Mouse (Mus musculus) liver, embryonic 13.5 days (tissue): Measurements from ENCODE around the gene Gm12166. TPM values are rescaled to one million over a fixed set of nuclear protein-coding genes. Genes with fewer than 3 reads are reported as not detected.
"Not testable (repeated sequence)": the region's sequence is repeated elsewhere in the genome, so short reads cannot be mapped to it uniquely, and the experiment has no call there.

ENCODE experiments used
- ATAC-seq: fragments of 200-750 bp; cut with Nextera tagmentation; 2 replicates; pipeline ENCODE4 v1.8.0; 2017; ENCODE audit warnings: low read depth, mild to moderate bottlenecking, moderate number of reproducible peaks, moderate library complexity
- DNase-seq: peaks from one replicate; pipeline ENCODE4 v3.0.0; 2022
- H3K27ac ChIP-seq: fragments of 300-500 bp; sonication (generic); 2 replicates; pipeline ENCODE4 v1.5.1; 2015; ENCODE audit warnings: moderate library complexity, mild to moderate bottlenecking, inconsistent platforms
- H3K27me3 ChIP-seq: fragments of 300-500 bp; sonication (generic); 2 replicates; pipeline ENCODE4 v1.6.1; 2015; ENCODE audit warnings: mild to moderate bottlenecking, inconsistent platforms
- H3K36me3 ChIP-seq: fragments of 300-500 bp; sonication (generic); 2 replicates; pipeline ENCODE4 v1.6.1; 2015; ENCODE audit warnings: mild to moderate bottlenecking, inconsistent platforms
- H3K4me1 ChIP-seq: fragments of 300-500 bp; sonication (generic); replicated peaks from 2 replicates; pipeline ENCODE4 v1.6.1; 2015; ENCODE audit warnings: inconsistent platforms
- H3K4me2 ChIP-seq: fragments of 300-500 bp; sonication (generic); 2 replicates; pipeline ENCODE4 v1.6.1; 2015; ENCODE audit warnings: inconsistent platforms, mild to moderate bottlenecking, moderate library complexity
- H3K4me3 ChIP-seq: fragments of 300-500 bp; sonication (generic); replicated peaks from 2 replicates; pipeline ENCODE4 v1.5.1; 2015; ENCODE audit warnings: mild to moderate bottlenecking, inconsistent platforms
- H3K9ac ChIP-seq: fragments of 300-500 bp; sonication (generic); 2 replicates; pipeline ENCODE4 v1.6.1; 2015; ENCODE audit warnings: mild to moderate bottlenecking, inconsistent platforms
- H3K9me3 ChIP-seq: fragments of 300-500 bp; sonication (generic); replicated peaks from 2 replicates; pipeline ENCODE4 v1.6.1; 2016; ENCODE audit warnings: inconsistent platforms
- WGBS: fragments of 180-500 bp; shearing (Covaris S2); methylation state at CpG from one replicate; pipeline ENCODE4 v1.1.7; 2015; ENCODE audit not compliant: insufficient replicate concordance; 5-methylcytosine and 5-hydroxymethylcytosine counted together
- polyA plus RNA-seq: library from polyadenylated mRNA; unstranded; fragments of >200 nt; fragmentation: Nextera tagmentation; extraction: Ambion mirVana; gene quantifications from 2 replicates; pipeline ENCODE4 v1.2.1, GENCODE M21; 2015

Gene Gm12166
- polyA plus RNA-seq, 1 experiment from 2014 or later: 3.3 TPM

DNA sequence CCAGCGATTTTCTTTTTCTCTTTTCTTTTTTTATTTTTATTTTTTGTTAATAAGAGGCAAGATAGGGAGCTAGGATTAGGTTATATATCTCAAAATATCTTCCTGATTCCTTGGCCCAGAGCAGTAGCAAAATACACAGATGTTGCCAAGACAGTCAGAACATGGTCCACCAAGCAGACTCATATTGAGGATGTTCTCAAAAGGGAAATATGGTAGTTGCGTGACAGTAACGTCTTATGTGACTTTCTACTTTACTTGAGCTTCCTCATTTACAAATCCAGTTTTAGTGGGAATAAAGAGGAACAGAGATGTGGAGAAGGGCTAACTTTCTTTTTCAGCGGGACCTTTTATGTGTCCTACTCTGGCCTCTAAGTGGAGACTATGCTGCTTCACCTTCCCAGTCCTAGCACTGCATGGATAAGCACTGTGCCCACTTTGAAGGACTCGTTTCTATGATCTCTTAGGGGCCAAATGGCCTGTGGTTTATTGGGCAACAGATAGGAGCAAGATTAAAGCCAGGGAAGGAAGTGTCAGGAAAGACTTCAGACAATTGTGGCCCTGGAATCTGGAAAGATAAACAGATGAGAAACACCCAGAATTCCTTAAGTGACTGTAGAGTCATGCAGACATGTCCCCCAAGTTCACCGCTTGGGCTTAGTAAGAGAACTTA is 9.8 kb upstream of the Gm12166 start:
- DNase-seq (no peak), ATAC-seq (no peak)
- H3K27ac ChIP-seq: no peak overlapping the region
- WGBS: 29% methylated on average over 6 of the region's 6 CpGs
- H3K4me3 ChIP-seq: no peak overlapping the region
- H3K4me2 ChIP-seq: no peak overlapping the region
- no peaks in the 10 kb centered on the region for H3K36me3 ChIP-seq
- H3K9me3 ChIP-seq: no peaks in the 10 kb centered on the region
- peaks cover 62% of the 10 kb centered on the region for H3K27me3 ChIP-seq
- peaks cover 19% of the 10 kb centered on the region for H3K4me1 ChIP-seq
- H3K9ac ChIP-seq: no peak overlapping the region

DNA sequence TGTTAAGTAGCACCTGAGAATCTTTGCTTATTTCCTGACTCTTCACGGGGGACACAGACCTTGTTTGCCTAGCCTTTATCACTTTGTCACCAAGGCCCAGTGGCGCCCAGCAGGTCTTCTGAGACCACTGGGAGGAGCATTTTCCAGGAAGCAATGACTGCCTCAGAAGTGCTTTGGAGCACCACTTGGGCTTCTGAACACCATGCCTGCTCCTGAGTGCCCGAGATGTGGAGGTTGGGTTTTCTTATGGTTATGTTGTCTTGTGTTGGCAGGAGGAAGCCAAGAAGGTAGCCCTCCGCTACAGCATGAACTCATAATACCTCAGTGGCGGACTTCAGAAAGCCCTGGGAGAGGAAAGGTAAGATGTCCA is 8.5 kb upstream of the Gm12166 start:
- Histone ChIP-seq H3K27ac (no peak overlapping the region), H3K4me3 (no peak overlapping the region), H3K36me3 (no peaks in the 10 kb centered on the region), H3K9me3 (no peaks in the 10 kb centered on the region), H3K9ac (no peak overlapping the region), H3K27me3 (peaks cover 74% of the 10 kb centered on the region), H3K4me1 (peaks cover 23% of the 10 kb centered on the region), H3K4me2 (no peak overlapping the region)
- DNase-seq: no peak
- 45% methylated on average over 5 of the region's 5 CpGs for WGBS
- no peak for ATAC-seq

DNA sequence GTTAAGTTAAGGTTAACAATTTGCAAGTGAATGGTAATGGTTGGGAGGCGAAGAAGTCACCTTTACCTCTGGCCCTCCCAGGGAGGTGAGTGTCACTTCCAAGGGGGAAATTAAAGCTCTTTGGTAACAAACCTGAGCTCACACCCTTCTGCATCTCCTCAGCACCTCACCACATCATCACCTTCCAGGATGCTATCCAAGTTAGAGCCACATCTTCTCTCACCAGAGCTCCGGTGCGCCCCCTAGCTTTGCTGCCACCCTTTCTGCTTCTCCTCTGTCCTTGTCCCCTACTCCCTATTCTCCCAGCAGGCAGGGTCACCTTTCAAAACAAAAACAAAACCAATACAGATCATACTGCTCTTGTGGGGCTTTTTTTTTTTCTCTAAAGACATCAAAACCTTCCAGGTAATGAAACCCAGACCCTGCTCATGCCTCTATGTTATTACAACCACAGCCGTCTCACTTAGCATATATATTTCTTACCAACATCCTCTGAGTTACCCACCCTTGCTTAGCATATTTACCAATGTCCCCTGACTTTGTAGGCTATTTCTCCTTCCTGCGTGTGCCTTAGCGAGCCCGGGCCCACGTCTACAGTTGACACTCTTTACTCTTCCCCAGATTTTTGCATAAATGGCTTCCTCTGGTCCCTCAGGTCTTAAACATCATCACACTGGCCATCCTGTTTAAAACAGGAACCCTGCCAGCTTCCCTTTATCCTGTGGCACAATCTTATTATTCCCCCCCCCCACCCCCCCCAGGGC is 7.9 kb upstream of the Gm12166 start:
- Histone ChIP-seq H3K4me1 (peaks cover 19% of the 10 kb centered on the region), H3K9me3 (no peaks in the 10 kb centered on the region), H3K27me3 (peaks cover 80% of the 10 kb centered on the region), H3K4me2 (no peak overlapping the region), H3K36me3 (no peaks in the 10 kb centered on the region), H3K27ac (no peak overlapping the region), H3K9ac (no peak overlapping the region), H3K4me3 (no peak overlapping the region)
- DNase-seq (no peak), ATAC-seq (no peak)
- 45% methylated on average over 8 of the region's 8 CpGs for WGBS

DNA sequence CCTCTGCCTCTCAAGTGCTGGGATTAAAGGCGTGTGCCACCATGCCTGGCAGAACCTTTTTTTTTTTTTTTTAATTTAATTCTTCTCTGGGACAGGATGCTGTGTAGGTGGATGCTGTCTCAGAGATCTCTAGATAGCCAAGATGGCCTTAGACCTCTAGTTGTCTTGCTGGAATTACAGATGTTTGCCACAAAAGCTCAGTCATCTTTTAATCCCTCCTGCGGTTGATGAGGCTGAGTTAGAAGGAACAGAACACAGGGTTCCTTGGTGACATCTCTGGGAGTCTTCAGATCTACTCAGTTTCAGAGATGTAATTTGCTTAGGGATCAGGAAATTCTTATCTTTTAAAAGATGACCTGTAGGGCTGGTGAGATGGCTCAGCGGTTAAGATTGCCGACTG is 6.8 kb upstream of the Gm12166 start:
- H3K4me3 ChIP-seq: no peak overlapping the region
- H3K9ac ChIP-seq: no peak overlapping the region
- no peaks in the 10 kb centered on the region for H3K36me3 ChIP-seq
- peaks cover 86% of the 10 kb centered on the region for H3K27me3 ChIP-seq
- no peak overlapping the region for H3K27ac ChIP-seq
- 81% methylated on average over 4 of the region's 4 CpGs for WGBS
- H3K9me3 ChIP-seq: no peaks in the 10 kb centered on the region
- peaks cover 19% of the 10 kb centered on the region for H3K4me1 ChIP-seq
- DNase-seq (no peak), ATAC-seq (no peak)
- H3K4me2 ChIP-seq: no peak overlapping the region

DNA sequence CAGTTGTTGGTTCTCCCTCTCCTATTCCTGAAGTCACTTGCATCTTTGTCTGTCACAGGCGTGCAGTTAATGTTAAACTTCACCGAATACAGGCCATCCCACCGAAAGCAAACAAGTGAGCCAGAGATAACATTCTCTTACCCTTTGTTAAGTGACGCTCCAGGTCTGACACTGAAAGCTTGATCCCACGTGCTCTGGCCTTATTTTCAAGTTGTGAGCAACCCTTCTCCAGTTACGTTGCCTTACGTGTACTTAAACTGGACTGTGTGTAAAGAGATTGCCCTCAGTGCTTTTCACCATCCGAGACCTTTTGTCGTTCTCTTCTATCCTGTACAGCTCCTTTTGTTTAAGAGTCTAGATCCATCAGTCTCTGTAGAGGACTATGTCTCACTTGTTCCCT is 5.9 kb upstream of the Gm12166 start:
- Histone ChIP-seq H3K4me3 (no peak overlapping the region), H3K36me3 (no peaks in the 10 kb centered on the region), H3K27ac (no peak overlapping the region), H3K9me3 (no peaks in the 10 kb centered on the region), H3K4me1 (peaks cover 19% of the 10 kb centered on the region), H3K9ac (no peak overlapping the region), H3K4me2 (peak overlapping the region; percentile 17; the same call in 1 of the 2 replicates), H3K27me3 (peaks cover 87% of the 10 kb centered on the region)
- ATAC-seq (no peak), DNase-seq (no peak)
- WGBS: 50% methylated on average over 9 of the region's 9 CpGs

DNA sequence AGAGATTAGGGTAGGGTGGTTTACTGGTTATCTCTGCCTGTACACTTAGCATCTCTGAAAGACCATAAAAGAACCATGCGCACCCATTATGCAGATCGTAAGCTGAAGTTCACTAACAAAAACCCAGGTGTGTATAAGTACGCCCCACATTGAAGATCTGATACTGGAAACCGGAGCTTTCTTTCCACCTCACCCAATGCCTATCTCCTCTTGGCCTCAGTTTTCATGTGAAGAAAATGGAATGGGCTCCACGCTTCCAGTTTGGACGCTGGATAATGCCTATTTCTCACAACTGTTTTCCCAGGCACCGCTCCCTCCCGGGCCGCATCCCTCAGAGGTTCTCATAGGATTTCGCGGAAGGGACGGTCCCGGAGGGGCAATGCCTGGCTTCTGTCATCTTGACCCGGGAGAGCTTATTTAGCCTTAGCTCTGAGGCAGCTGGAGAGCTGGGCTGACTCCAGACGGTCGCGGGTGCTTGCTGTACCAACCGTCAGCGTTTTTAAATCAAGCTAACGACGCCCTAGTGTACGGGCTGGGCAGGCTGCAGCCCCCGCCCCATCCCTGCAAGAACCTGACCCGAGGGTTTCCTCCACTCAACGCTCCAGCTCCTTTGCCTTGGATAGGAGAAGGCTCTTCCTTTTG is 4.8 kb upstream of the Gm12166 start:
- peak overlapping the region; percentile 55 for H3K4me3 ChIP-seq
- H3K4me2 ChIP-seq: peak overlapping the region; percentile 56
- DNase-seq (no peak), ATAC-seq (no peak)
- H3K27ac ChIP-seq: no peak overlapping the region
- H3K4me1 ChIP-seq: peaks cover 19% of the 10 kb centered on the region
- no peaks in the 10 kb centered on the region for H3K9me3 ChIP-seq
- H3K27me3 ChIP-seq: peaks cover 89% of the 10 kb centered on the region
- H3K36me3 ChIP-seq: no peaks in the 10 kb centered on the region
- H3K9ac ChIP-seq: peak overlapping the region; percentile 57; the same call in 1 of the 2 replicates
- WGBS: 4% methylated on average over 25 of the region's 25 CpGs

DNA sequence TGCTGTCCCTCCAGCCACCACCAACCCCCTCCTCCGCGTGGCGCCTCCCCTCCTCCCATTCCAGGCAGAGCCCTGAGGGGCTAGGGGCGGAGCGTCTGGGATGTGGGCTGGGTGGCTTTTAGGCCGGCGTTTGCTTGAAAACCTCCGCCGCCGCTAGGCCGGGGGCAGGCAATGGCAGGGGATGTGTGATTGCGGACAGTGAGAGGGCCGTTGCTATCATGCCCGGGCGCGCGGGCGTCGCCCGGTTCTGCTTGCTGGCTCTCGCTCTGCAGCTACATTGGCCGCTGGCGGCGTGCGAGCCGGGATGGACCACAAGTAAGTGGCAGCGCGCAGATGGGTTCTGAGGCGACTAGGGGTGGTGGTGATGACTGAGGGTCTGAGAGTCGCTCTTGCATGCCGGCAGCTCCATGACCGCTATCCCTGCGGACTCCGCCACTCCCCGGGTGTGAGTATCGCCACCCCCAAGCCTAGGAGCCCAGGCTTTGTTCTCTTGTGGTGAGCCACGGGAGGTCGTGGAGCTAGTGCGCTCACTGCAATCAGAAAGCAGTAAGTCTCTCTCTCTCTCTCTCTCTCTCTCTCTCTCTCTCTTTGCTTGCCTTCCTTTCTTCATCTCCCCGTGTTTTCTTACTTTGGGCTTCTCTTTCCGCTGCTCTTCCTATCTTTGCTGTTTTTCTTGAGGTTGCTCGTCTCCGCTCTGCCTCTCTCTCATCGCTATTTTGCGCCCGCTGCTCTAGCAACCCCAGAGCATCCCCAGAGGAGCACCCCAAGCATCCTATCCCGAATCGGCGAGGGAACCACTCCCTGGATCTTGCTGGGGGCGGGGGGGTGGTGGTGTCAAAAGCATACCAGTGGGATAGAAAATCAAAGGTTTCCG is 4.0 kb upstream of the Gm12166 start, which contains the start of gene Adam19:
TSS of gene Adam19 (plus strand) at position 97 of the 874 bp plus-strand sequence.
- ATAC-seq (0 out of 2 replicates have a peak, but pooled peaks have one; percentile 26), DNase-seq (no peak)
- Histone ChIP-seq H3K36me3 (no peaks in the 10 kb centered on the region), H3K27ac (peak within 1 kb of the TSS; percentile 29; the same call in 1 of the 2 replicates), H3K4me1 (peaks cover 19% of the 10 kb centered on the region), H3K4me2 (peak within 1 kb of the TSS; percentile 56), H3K9me3 (no peaks in the 10 kb centered on the region), H3K4me3 (peak within 1 kb of the TSS; percentile 55), H3K9ac (peak within 1 kb of the TSS; percentile 57; the same call in 1 of the 2 replicates), H3K27me3 (peaks cover 88% of the 10 kb centered on the region)
- 1% methylated on average over 51 of the region's 51 CpGs for WGBS

DNA sequence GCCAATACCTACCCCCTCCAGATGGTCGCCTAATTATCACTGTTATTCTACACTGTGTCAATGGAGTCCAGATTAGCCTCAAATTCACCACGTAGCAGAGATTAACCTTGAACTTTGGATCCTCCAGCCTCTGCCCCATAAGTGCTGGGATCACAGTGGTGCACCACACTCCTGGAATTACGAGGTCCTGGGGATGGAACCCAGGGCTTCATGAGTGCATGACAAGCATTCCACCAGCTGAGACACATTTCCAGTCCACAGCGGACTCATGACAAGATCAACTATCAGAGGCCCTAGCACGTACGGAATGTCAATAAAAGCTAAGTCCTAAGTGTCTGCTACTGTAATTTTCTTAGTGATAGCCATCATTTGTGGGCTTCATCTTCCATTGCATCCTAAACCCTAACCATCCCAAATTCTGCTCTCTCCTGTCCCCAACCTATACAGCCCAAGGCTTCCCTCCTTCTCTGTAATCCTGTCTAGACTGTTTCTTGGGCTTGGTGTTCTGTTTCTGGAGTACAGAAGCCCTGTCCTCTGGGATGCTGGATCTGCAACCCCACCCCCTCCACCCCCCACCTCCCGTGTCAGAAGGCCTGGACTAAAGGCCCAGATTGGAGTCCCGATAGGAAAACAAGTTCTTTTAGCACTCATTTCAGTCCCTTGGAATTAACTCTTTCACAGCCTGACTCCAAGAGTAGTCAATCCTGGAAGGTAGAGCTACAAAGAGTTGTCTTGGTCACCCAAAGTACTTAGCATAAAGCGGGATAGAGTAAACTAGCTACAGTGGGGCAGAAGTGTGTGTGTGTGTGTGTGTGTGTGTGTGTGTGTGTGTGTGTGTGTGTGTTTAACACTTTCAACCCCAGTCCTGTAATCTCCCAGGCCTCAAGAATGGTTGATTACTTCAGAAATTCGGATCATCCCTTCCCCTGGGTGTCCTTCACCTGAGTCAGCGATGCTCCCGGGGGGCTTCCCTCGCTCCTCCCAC is 3.1 kb upstream of the Gm12166 start:
- ATAC-seq: no peak
- H3K9ac ChIP-seq: no peak overlapping the region

DNA sequence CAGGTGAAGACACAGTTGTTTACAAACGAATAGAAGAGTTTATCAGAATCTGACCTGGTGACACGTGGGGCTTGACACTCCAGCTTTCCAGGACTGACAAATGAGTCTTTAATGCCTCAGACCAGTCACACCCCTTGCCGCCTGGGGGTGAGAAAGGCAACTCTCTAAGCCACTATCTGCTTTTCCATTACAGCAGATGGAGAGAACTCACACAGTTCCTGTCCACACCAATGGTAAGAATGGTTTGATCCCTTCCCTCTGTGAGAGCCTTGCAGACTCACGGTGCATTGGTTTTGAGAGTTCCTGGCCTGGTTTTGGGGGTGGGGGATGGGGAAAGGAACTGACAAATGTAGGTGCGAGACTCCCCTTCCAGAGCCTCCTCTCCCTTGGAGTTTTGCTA is 2.2 kb upstream of the Gm12166 start:
- H3K27ac ChIP-seq: no peak overlapping the region
- H3K4me3 ChIP-seq: no peak overlapping the region
- no peaks in the 10 kb centered on the region for H3K36me3 ChIP-seq
- H3K4me2 ChIP-seq: no peak overlapping the region
- H3K4me1 ChIP-seq: peaks cover 15% of the 10 kb centered on the region
- peaks cover 71% of the 10 kb centered on the region for H3K27me3 ChIP-seq
- H3K9me3 ChIP-seq: no peaks in the 10 kb centered on the region
- ATAC-seq (no peak), DNase-seq (no peak)
- 29% methylated on average over 5 of the region's 5 CpGs for WGBS
- no peak overlapping the region for H3K9ac ChIP-seq

More for the DNA sequence above, 3.1 kb upstream of the Gm12166 start:
- peak overlapping the region; percentile 56 for H3K4me2 ChIP-seq
- H3K36me3 ChIP-seq: no peaks in the 10 kb centered on the region
- H3K27ac ChIP-seq: no peak overlapping the region
- WGBS: 29% methylated on average over 10 of the region's 13 CpGs
- H3K4me1 ChIP-seq: peaks cover 15% of the 10 kb centered on the region
- H3K9me3 ChIP-seq: no peaks in the 10 kb centered on the region
- peak overlapping the region; percentile 55 for H3K4me3 ChIP-seq
- DNase-seq: no peak
- H3K27me3 ChIP-seq: peaks cover 80% of the 10 kb centered on the region

DNA sequence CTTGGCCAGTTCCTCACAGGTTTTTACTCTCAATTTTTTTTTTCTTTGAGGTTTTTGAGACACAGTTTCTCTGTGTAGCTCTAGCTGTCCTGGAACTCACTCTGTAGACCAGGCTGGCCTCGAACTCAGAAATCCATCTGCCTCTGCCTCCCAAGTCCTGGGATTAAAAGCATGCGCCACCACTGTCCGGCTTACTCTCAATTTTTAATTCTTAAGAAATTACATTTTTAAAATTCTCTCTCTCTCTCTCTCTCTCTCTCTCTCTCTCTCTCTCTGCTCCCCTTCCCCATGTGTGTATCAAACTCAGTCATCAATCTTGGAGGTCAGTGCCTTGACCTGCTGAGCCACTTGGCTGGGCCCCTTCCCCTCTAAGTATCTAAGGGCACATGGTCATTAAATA is 1.3 kb upstream of the Gm12166 start:
- not testable (repeated sequence) for H3K36me3 ChIP-seq, H3K4me3 ChIP-seq, H3K9me3 ChIP-seq, H3K9ac ChIP-seq, DNase-seq, H3K27ac ChIP-seq, ATAC-seq, H3K4me2 ChIP-seq
- Histone ChIP-seq H3K4me1 (peaks cover 15% of the 10 kb centered on the region), H3K27me3 (peaks cover 63% of the 10 kb centered on the region)
- 82% methylated on average over 3 of the region's 3 CpGs for whole genome bisulfite sequencing
